Mouse (Mus musculus) CH12.LX (cell line): Measurements from ENCODE around the gene Adcy5. TPM values are rescaled to one million over a fixed set of nuclear protein-coding genes. Genes with fewer than 3 reads are reported as not detected.

Source experiments
- DNase-seq: peaks from one replicate; pipeline ENCODE4 v3.0.0-alpha.2; 2013; ENCODE audit errors: extremely low read depth
- H3K27ac ChIP-seq: 2 replicates; pipeline ENCODE4 v1.5.1; 2012; ENCODE audit warnings: low read depth, mild to moderate bottlenecking, control low read depth, moderate library complexity; ENCODE audit not compliant: insufficient read depth
- H3K27me3 ChIP-seq: replicated peaks from 2 replicates; pipeline ENCODE3; 2012; ENCODE audit warnings: inconsistent platforms
- H3K36me3 ChIP-seq, 2 experiments: replicated peaks in 1 of 2; 2 replicates each; pipeline versions ENCODE3 to v1.6.1; 2012; ENCODE audit warnings: inconsistent platforms in 1 of 2, low read length in 1 of 2, mild to moderate bottlenecking in 1 of 2, mixed read lengths in 1 of 2, moderate library complexity in 1 of 2; ENCODE audit not compliant: control insufficient read depth in 1 of 2, insufficient read depth in 1 of 2
- H3K4me1 ChIP-seq, 2 experiments: 2 replicates each; pipeline ENCODE4 v1.6.1; 2012; ENCODE audit warnings: inconsistent platforms in 1 of 2, moderate library complexity in 1 of 2; ENCODE audit not compliant: insufficient read depth in 2 of 2, control insufficient read depth in 1 of 2
- H3K4me2 ChIP-seq: 2 replicates; pipeline ENCODE4 v1.6.1; 2012; ENCODE audit warnings: low read depth, mild to moderate bottlenecking, control low read depth; ENCODE audit not compliant: poor library complexity, insufficient read depth, severe bottlenecking
- H3K4me3 ChIP-seq, 3 experiments: fragments of 150-350 bp in 1 of 3; sonication (generic) in 1 of 3; replicated peaks in 1 of 3; 2 replicates each; pipeline versions ENCODE3 to v1.5.1; 2011 to 2012; ENCODE audit warnings: low read depth in 2 of 3, low read length in 2 of 3, mild to moderate bottlenecking in 2 of 3, moderate library complexity in 2 of 3, control low read depth in 1 of 3, improper control_type of control experiment in 1 of 3, inconsistent platforms in 1 of 3, mixed read lengths in 1 of 3; ENCODE audit not compliant: poor library complexity in 1 of 3
- H3K79me2 ChIP-seq: replicated peaks from 2 replicates; pipeline ENCODE4 v1.6.1; 2012; ENCODE audit warnings: mild to moderate bottlenecking, moderate library complexity; ENCODE audit not compliant: control insufficient read depth, poor library complexity, insufficient read depth, severe bottlenecking; ENCODE audit errors: extremely low read depth
- H3K9ac ChIP-seq: 2 replicates; pipeline ENCODE4 v1.6.1; 2012; ENCODE audit warnings: low read depth, mild to moderate bottlenecking, control low read depth, moderate library complexity; ENCODE audit not compliant: insufficient read depth
- H3K9me3 ChIP-seq: replicated peaks from 2 replicates; pipeline ENCODE3; 2012; ENCODE audit warnings: low read length, inconsistent platforms, mixed read lengths
- BHLHE40 ChIP-seq: IDR thresholded peaks from 2 replicates; pipeline ENCODE4 v1.6.1; 2011; ENCODE audit warnings: mild to moderate bottlenecking, low read depth, low read length, improper control_type of control experiment
- CHD2 ChIP-seq: IDR thresholded peaks from 2 replicates; pipeline ENCODE4 v1.6.1; 2011; ENCODE audit warnings: low read length, improper control_type of control experiment
- CTCF ChIP-seq, 2 experiments: IDR thresholded peaks in 1 of 2; conservative IDR thresholded peaks in 1 of 2; 2 replicates each; pipeline ENCODE4 v1.5.1; 2011 to 2012; ENCODE audit warnings: low read depth in 2 of 2, low read length in 2 of 2, improper control_type of control experiment in 1 of 2, inconsistent platforms in 1 of 2, mild to moderate bottlenecking in 1 of 2, moderate library complexity in 1 of 2
- E2F4 ChIP-seq: IDR thresholded peaks from 2 replicates; pipeline ENCODE4 v1.6.1; 2011; ENCODE audit warnings: low read depth, low read length, improper control_type of control experiment; ENCODE audit not compliant: insufficient replicate concordance
- ELF1 ChIP-seq: IDR thresholded peaks from 2 replicates; pipeline ENCODE4 v1.6.1; 2014; ENCODE audit warnings: low read depth, mild to moderate bottlenecking, inconsistent platforms, low read length, improper control_type of control experiment
- EP300 ChIP-seq: IDR thresholded peaks from 2 replicates; pipeline ENCODE4 v1.6.1; 2011; ENCODE audit warnings: low read length, improper control_type of control experiment
- ETS1 ChIP-seq: conservative IDR thresholded peaks from 2 replicates; pipeline ENCODE4 v1.6.1; 2012; ENCODE audit warnings: low read depth, mild to moderate bottlenecking, inconsistent platforms, low read length, improper control_type of control experiment, moderate library complexity
- GABPA ChIP-seq: IDR thresholded peaks from 2 replicates; pipeline ENCODE4 v1.6.1; 2012; ENCODE audit warnings: low read depth, low read length, improper control_type of control experiment, inconsistent platforms; ENCODE audit not compliant: insufficient replicate concordance
- IRF4 ChIP-seq: IDR thresholded peaks from 2 replicates; pipeline ENCODE4 v1.6.1; 2014; ENCODE audit warnings: low read depth, mild to moderate bottlenecking, inconsistent platforms, low read length, improper control_type of control experiment
- JUN ChIP-seq: IDR thresholded peaks from 2 replicates; pipeline ENCODE4 v1.6.1; 2011; ENCODE audit warnings: low read depth, mild to moderate bottlenecking, low read length, improper control_type of control experiment, moderate library complexity; ENCODE audit not compliant: insufficient read depth
- JUND ChIP-seq: conservative IDR thresholded peaks from 2 replicates; pipeline ENCODE4 v1.6.1; 2011; ENCODE audit warnings: low read depth, low read length, improper control_type of control experiment
- KAT2A ChIP-seq: IDR thresholded peaks from 2 replicates; pipeline ENCODE4 v1.6.1; 2012; ENCODE audit warnings: low read length, improper control_type of control experiment, inconsistent platforms; ENCODE audit not compliant: insufficient replicate concordance
- MAFK ChIP-seq: IDR thresholded peaks from 2 replicates; pipeline ENCODE4 v1.6.1; 2011; ENCODE audit warnings: low read length, improper control_type of control experiment; ENCODE audit not compliant: insufficient replicate concordance
- MAX ChIP-seq: IDR thresholded peaks from 2 replicates; pipeline ENCODE4 v1.6.1; 2011; ENCODE audit warnings: low read length, improper control_type of control experiment
- MAZ ChIP-seq: IDR thresholded peaks from 2 replicates; pipeline ENCODE4 v1.6.1; 2012; ENCODE audit warnings: low read depth, mild to moderate bottlenecking, inconsistent platforms, low read length, improper control_type of control experiment, moderate library complexity
- MYC ChIP-seq: IDR thresholded peaks from 2 replicates; pipeline ENCODE4 v1.6.1; 2011; ENCODE audit warnings: low read depth, mild to moderate bottlenecking, improper control_type of control experiment, low read length
- NELFE ChIP-seq: IDR thresholded peaks from 2 replicates; pipeline ENCODE4 v1.6.1; 2011; ENCODE audit warnings: low read depth, low read length, improper control_type of control experiment
- NRF1 ChIP-seq: IDR thresholded peaks from 2 replicates; pipeline ENCODE4 v1.6.1; 2014; ENCODE audit warnings: low read depth, mild to moderate bottlenecking, inconsistent platforms, low read length, improper control_type of control experiment, moderate library complexity
- PAX5 ChIP-seq: IDR thresholded peaks from 2 replicates; pipeline ENCODE4 v1.6.1; 2012; ENCODE audit warnings: low read length, inconsistent platforms, mixed read lengths
- POLR2A ChIP-seq: IDR thresholded peaks from 2 replicates; pipeline ENCODE4 v1.6.1; 2011; ENCODE audit warnings: low read depth, mild to moderate bottlenecking, improper control_type of control experiment, low read length
- POLR2AphosphoS2 ChIP-seq: IDR thresholded peaks from 2 replicates; pipeline ENCODE4 v1.6.1; 2011; ENCODE audit warnings: low read depth, low read length, improper control_type of control experiment
- SIN3A ChIP-seq: IDR thresholded peaks from 2 replicates; pipeline ENCODE4 v1.6.1; 2012; ENCODE audit warnings: low read length, improper control_type of control experiment, inconsistent platforms
- SMC3 ChIP-seq: IDR thresholded peaks from 2 replicates; pipeline ENCODE4 v1.6.1; 2011; ENCODE audit warnings: low read depth, low read length, improper control_type of control experiment
- TBP ChIP-seq: conservative IDR thresholded peaks from 2 replicates; pipeline ENCODE4 v1.6.1; 2011; ENCODE audit warnings: low read depth, low read length, improper control_type of control experiment
- UBTF ChIP-seq: IDR thresholded peaks from 2 replicates; pipeline ENCODE4 v1.6.1; 2012; ENCODE audit warnings: low read depth, mild to moderate bottlenecking, inconsistent platforms, low read length, improper control_type of control experiment, moderate library complexity
- USF1 ChIP-seq: IDR thresholded peaks from 2 replicates; pipeline ENCODE4 v1.6.1; 2014; ENCODE audit warnings: low read depth, mild to moderate bottlenecking, inconsistent platforms, low read length, improper control_type of control experiment
- USF2 ChIP-seq: conservative IDR thresholded peaks from 2 replicates; pipeline ENCODE4 v1.6.1; 2011; ENCODE audit warnings: low read depth, low read length, improper control_type of control experiment
- ZC3H11A ChIP-seq: IDR thresholded peaks from 2 replicates; pipeline ENCODE4 v1.6.1; 2012; ENCODE audit warnings: low read depth, mild to moderate bottlenecking, inconsistent platforms, low read length, improper control_type of control experiment
- ZKSCAN1 ChIP-seq: IDR thresholded peaks from 2 replicates; pipeline ENCODE4 v1.6.1; 2012; ENCODE audit warnings: low read depth, inconsistent platforms, low read length, improper control_type of control experiment, borderline replicate concordance
- ZMIZ1 ChIP-seq: IDR thresholded peaks from 2 replicates; pipeline ENCODE4 v1.6.1; 2012; ENCODE audit warnings: low read depth, mild to moderate bottlenecking, inconsistent platforms, low read length, improper control_type of control experiment
- ZNF384 ChIP-seq: IDR thresholded peaks from 2 replicates; pipeline ENCODE4 v1.6.1; 2012; ENCODE audit warnings: low read depth, low read length, improper control_type of control experiment, inconsistent platforms
- dilution Hi-C: fragments of 300-500 bp; cut with MboI; formaldehyde crosslinking; loops from 2 replicates; pipeline ENCODE4 v1.14.3; 2020; ENCODE audit warnings: low sequenced_read_pairs; ENCODE audit not compliant: extremely low pct_unique_long_range_greater_than_20kb, extremely low pct_ligation_motif_present
- in situ Hi-C: fragments of 300-500 bp; cut with MboI; formaldehyde crosslinking; loops from 3 replicates; pipeline ENCODE4 v1.14.3; 2019; ENCODE audit warnings: low sequenced_read_pairs, low pct_ligation_motif_present, low pct_unique_long_range_greater_than_20kb, mixed read lengths
- polyA plus RNA-seq: library from polyadenylated mRNA; unstranded; fragments of >175 nt; gene quantifications from 2 replicates; pipeline ENCODE4 v1.2.1, GENCODE M21; 2012; ENCODE audit warnings: low read depth; ENCODE audit not compliant: insufficient read length
- total RNA-seq, 2 experiments: library from RNA; depleted of rRNA; stranded (reverse); fragments of 300-350 nt in 1 of 2; fragments of >200 nt in 1 of 2; gene quantifications; 2 replicates each; pipeline ENCODE4 v1.2.3; 2012 to 2014

Adcy5 gene
- total and polyA plus RNA-seq, 3 experiments, result 0.04 TPM; not detected in 2

- H3K9ac ChIP-seq, result no peak overlapping the region
Observed at GRCm38 (mm10) chr16:35189420-35190141, 34.9 kb downstream of the Adcy5 start.

GRCm38 (mm10) chr16:35190777-35191176 is 36.1 kb downstream of the Adcy5 start:
- no peak overlapping the region for H3K9ac ChIP-seq
- no peak for TF ChIP-seq UBTF
- no peak for TF ChIP-seq TBP
- no peak for TF ChIP-seq KAT2A
- TF ChIP-seq ZNF384, result no peak
- TF ChIP-seq ZMIZ1, result no peak
- no peak for TF ChIP-seq MAX
- TF ChIP-seq JUN, result no peak
- no peak for TF ChIP-seq CHD2
- no peak for TF ChIP-seq JUND
- TF ChIP-seq ZKSCAN1, result no peak
- TF ChIP-seq CTCF (conservative IDR thresholded peaks at IDR 0.05 in 1 of 2, IDR thresholded peaks at IDR 0.05 in 1 of 2; ENCODE audit: low read depth in 2 of 2, low read length in 2 of 2), result no peak
- TF ChIP-seq USF1, result no peak
- TF ChIP-seq NELFE, result no peak
- TF ChIP-seq E2F4, result no peak
- no peak for TF ChIP-seq EP300
- TF ChIP-seq POLR2AphosphoS2, result no peak
- TF ChIP-seq POLR2A, result no peak
- TF ChIP-seq ZC3H11A, result no peak
- TF ChIP-seq SMC3, result no peak
- TF ChIP-seq MAFK, result no peak
- TF ChIP-seq, all 38 proteins: peak for 0
- dilution Hi-C loops, result no loop called here

More at GRCm38 (mm10) chr16:35189420-35190141, 34.9 kb downstream of the Adcy5 start:
- no peak overlapping the region for H3K4me3 ChIP-seq
- in situ Hi-C loops, result no loop called here
- dilution Hi-C loops, result no loop called here
- no peak for DNase-seq
- H3K27ac ChIP-seq, result no peak overlapping the region
- H3K9me3 ChIP-seq, result peaks cover 3% of the 10 kb centered on the region
- TF ChIP-seq SIN3A (no peak), NRF1 (no peak), BHLHE40 (no peak), KAT2A (no peak), USF2 (no peak), CHD2 (no peak), MAX (no peak), MAZ (no peak), PAX5 (no peak), ZC3H11A (no peak), POLR2A (no peak), SMC3 (no peak), ZNF384 (no peak), ELF1 (no peak), GABPA (no peak), MYC (no peak), ETS1 (no peak), IRF4 (no peak)
- no peak overlapping the region for H3K4me2 ChIP-seq
- peaks cover 0 to 8% of the 10 kb centered on the region in 2 experiments; a peak in 1 of 4 replicates for H3K4me1 ChIP-seq
- peaks cover 97% of the 10 kb centered on the region for H3K27me3 ChIP-seq
- no peaks in the 10 kb centered on the region for H3K36me3 ChIP-seq
- H3K79me2 ChIP-seq, result no peaks in the 10 kb centered on the region

More at GRCm38 (mm10) chr16:35190777-35191176, 36.1 kb downstream of the Adcy5 start:
- Histone ChIP-seq H3K9me3 (peaks cover 3% of the 10 kb centered on the region), H3K27me3 (peaks cover 92% of the 10 kb centered on the region), H3K36me3 (no peaks in the 10 kb centered on the region), H3K4me3 (no peak overlapping the region), H3K79me2 (no peaks in the 10 kb centered on the region), H3K4me1 (peaks cover 0 to 8% of the 10 kb centered on the region in 2 experiments; a peak in 1 of 4 replicates), H3K4me2 (no peak overlapping the region), H3K27ac (no peak overlapping the region)
- in situ Hi-C loops, result no loop called here
- DNase-seq, result peak; percentile 13
